Mouse (Mus musculus): ENCODE measurements at regions not wholly inside any gene's neighbourhood (a gene's known extent, or its start where the extent isn't known, plus 50 kb on each side); places are given as distances from the start of the nearest gene placed in this dataset.

DNA sequence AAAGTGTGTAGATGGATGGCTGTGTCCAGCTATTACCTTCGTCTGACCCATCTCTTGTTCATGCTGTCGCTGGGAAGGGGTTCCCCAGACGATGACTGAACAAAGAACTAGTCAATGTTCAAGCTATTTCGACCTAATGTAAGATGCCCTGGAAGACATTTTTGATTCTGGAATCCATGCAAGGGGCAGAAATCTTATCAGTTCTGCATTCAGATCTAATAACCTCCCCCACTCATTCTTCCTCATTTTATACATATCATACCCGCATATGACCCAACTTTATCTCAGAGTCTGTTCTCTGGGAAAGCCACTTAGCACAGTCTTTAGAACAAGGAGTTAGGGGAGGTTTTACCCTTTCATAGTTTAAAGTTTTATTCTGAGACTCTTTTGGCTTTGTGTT, 52.2 kb upstream of the 2310009B15Rik start:
- ATAC-seq (ENCODE audit: low TSS enrichment): no peak

DNA sequence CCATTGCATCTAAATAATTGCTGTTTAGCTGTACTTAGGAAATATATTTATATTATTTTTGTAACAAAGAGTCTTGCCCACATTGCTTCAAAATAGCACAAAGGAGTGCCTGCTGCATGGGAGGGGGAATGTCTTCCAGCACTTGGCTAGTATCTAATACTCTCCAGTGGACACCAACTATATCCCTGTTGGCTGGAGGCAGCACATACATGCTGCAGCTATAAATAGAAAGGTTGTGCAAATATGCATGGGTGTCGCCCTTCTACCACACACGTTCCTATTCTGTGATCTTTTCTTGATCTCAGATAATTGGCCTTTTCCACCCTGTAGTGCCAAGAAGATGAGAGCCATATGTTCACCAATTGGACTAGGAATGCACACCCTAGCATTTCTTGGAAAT, 53.0 kb upstream of the 2310009B15Rik start:
- no peak for ATAC-seq (ENCODE audit: low TSS enrichment)

DNA sequence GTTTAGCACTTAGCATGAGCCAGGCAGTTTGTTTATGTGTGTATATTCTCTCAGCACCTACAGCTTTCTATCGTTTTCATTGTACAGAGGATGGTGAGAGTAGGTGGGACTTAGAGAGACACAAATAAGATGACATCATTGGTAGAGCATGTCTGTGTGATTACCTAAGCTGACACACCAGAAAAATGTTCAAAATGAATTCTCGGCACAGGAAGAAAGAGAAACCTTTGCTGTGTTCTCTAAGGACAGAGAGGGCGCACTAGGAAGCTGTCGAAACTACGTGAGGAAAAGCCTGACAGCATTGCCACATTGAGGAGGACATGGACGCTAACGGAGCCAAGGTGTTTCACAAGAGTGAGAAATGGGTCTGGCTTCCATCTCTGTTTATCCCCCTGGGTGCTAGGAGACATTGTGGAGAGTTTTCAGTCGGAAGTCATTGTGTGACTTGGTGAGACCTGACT, 51.0 kb upstream of the Dennd1b start:
- peak; percentile 97 for ATAC-seq (ENCODE audit: low TSS enrichment)

DNA sequence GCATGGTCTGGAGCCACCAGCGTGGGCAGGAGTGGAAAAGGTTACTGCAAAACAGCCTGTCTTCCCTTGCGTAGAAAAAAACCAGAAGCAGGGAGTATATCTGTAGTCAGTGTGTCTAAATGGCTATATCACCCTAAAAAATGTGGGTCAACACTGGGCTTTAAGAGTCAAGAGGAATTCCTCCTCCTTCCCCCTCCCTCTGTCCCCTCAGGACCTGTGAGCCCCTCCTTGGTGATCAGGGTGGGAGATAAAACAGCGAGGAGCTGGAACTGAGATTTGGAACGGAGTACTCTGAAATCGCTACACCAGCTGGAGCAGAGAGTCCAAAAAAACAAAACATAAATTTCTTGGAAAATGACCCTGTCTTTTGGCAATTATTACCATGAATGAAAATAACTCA, 50.3 kb upstream of the Dennd1b start:
- peak; percentile 23; the same call in 1 of the 2 replicates for ATAC-seq (ENCODE audit: low TSS enrichment)

DNA sequence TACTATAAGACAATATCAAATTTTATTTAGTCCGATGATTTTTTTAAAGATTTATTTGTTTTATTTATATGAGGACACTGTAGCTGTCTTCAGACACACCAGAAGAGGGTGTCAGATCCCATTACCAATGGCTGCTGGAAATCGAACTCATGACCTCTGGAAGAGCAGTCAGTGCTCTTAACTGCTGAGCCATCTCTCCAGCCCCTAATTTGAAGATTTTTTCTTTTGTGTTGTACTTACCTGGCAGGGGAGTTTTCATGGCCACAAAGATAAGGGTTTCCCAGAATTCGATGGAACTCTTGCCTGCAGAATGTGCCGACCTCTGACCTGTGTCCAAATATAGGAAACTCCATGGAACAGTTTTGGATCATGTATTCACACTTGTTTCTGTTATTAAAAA, 49.8 kb upstream of the Dennd1b start:
- no peak for ATAC-seq (ENCODE audit: low TSS enrichment)

Data from frontal cortex, adult (tissue).